Mouse (Mus musculus) neural tube, embryonic 10.5 days (tissue): ENCODE data around the gene Wnk4.

ENCODE experiments used
- DNase-seq: peaks from one replicate; pipeline ENCODE4 v3.0.0-alpha.2; 2017; ENCODE audit warnings: low spot score; ENCODE audit errors: extremely low spot score

Gene Wnk4

GRCm38 (mm10) chr11:101245071-101245470 is 15.3 kb upstream of the Wnk4 start:
- DNase-seq: peak; percentile 58

- DNase-seq: peak; percentile 72
Measured at GRCm38 (mm10) chr11:101245855-101246701, 14.3 kb upstream of the Wnk4 start, which contains the start of gene Ramp2. Gene Ramp2, plus strand, starts transcription at chr11:101246028.

- DNase-seq: no peak
Measured at GRCm38 (mm10) chr11:101246702-101247012, 13.7 kb upstream of the Wnk4 start.

GRCm38 (mm10) chr11:101247521-101248030 is 12.8 kb upstream of the Wnk4 start:
- DNase-seq: no peak

- DNase-seq: peak; percentile 62
Measured at GRCm38 (mm10) chr11:101248258-101248994, 11.9 kb upstream of the Wnk4 start.

- DNase-seq: no peak
Measured at GRCm38 (mm10) chr11:101251031-101251430, 9.3 kb upstream of the Wnk4 start.

- no peak for DNase-seq
Measured at GRCm38 (mm10) chr11:101252941-101253340, 7.4 kb upstream of the Wnk4 start.

GRCm38 (mm10) chr11:101253613-101254389 is 6.6 kb upstream of the Wnk4 start, which contains the start of gene Vps25:
Gene Vps25, plus strand, starts transcription at chr11:101253707.
- DNase-seq: peak; percentile 91

- DNase-seq: no peak
Measured at GRCm38 (mm10) chr11:101255826-101256775, 4.3 kb upstream of the Wnk4 start.

- no peak for DNase-seq
Measured at GRCm38 (mm10) chr11:101259261-101259712, 1.1 kb upstream of the Wnk4 start.

- DNase-seq: peak; percentile 56
Measured at GRCm38 (mm10) chr11:101260826-101261380, 536 bp downstream of the Wnk4 start.

GRCm38 (mm10) chr11:101262272-101262967 is 2.1 kb downstream of the Wnk4 start:
- no peak for DNase-seq

GRCm38 (mm10) chr11:101263138-101263988 is 3.0 kb downstream of the Wnk4 start:
- no peak for DNase-seq

GRCm38 (mm10) chr11:101263989-101264280 is 3.6 kb downstream of the Wnk4 start:
- no peak for DNase-seq

- DNase-seq: peak; percentile 61
Measured at GRCm38 (mm10) chr11:101264954-101265471, 4.6 kb downstream of the Wnk4 start.

GRCm38 (mm10) chr11:101265906-101266305 is 5.5 kb downstream of the Wnk4 start:
- DNase-seq: no peak

GRCm38 (mm10) chr11:101269577-101270116 is 9.3 kb downstream of the Wnk4 start:
- no peak for DNase-seq

GRCm38 (mm10) chr11:101272446-101272845 is 12.1 kb downstream of the Wnk4 start:
- no peak for DNase-seq
